Mouse (Mus musculus) olfactory bulb, adult 2 months (tissue): ENCODE data around the gene Zfp143.

ENCODE experiments used
- CTCF ChIP-seq: fragments of 200-500 bp; IDR thresholded peaks from 2 replicates; pipeline ENCODE4 v1.5.1; 2012; ENCODE audit warnings: low read depth, mild to moderate bottlenecking, low read length, moderate library complexity; ENCODE audit not compliant: insufficient read depth
- POLR2A ChIP-seq: fragments of 200-500 bp; IDR thresholded peaks from 2 replicates; pipeline ENCODE4 v1.6.1; 2012; ENCODE audit warnings: mild to moderate bottlenecking, low read depth, low read length, moderate library complexity; ENCODE audit not compliant: insufficient read depth

DNA sequence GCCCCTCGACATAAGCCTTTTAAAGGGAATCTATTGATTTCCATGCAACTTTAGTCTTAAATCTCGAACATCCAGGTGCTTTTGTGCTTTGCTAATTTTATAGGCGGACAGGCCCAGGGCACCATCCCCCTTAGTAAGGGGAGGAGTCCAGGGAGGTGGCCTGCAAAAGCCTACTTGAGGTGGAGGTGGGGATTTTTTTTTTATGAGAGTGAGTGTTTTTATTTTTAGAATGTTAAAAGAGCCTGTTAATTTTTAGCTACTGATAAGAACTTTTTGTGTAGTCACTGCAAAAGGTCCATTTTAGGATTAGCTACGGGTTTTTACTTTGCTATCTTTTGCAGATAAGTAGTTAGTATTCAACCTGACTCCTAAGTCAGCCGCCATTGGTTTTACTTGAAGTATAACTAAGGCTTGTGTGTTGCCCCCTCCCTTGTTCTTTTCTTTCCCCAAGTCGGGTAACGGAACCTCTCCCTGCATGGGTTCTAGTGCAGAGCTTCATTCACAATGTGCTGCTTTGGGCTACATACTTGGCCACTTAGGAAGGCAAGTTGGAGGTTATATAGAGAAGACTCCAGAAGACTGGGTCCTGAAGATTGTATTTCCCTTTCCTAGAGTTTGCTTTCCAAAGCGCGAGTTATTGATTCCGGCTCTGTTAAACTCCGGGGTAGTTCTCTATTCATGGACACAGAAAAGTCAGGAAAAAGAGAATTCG is 63.0 kb downstream of the Zfp143 start:
- TF ChIP-seq CTCF = no peak
- TF ChIP-seq POLR2A = no peak
